Mouse (Mus musculus) midbrain, embryonic 15.5 days (tissue): ENCODE results near the gene Ikzf2. TPM values are rescaled to one million over a fixed set of nuclear protein-coding genes. Genes with fewer than 3 reads are reported as not detected.
A peak's percentile ranks its signal among the peaks of the same experiment; 100 is the strongest.

Experiments used
- ATAC-seq: fragments of 200-750 bp; cut with Nextera tagmentation; replicated peaks from 2 replicates; pipeline ENCODE4 v1.8.0; 2017; ENCODE audit warnings: moderate TSS enrichment
- H3K27ac ChIP-seq: fragments of 300-500 bp; sonication (generic); 2 replicates; pipeline ENCODE4 v1.5.1; 2015; ENCODE audit warnings: mild to moderate bottlenecking, inconsistent platforms
- H3K27me3 ChIP-seq: fragments of 300-500 bp; sonication (generic); replicated peaks from 2 replicates; pipeline ENCODE4 v1.6.1; 2015; ENCODE audit warnings: inconsistent platforms
- H3K36me3 ChIP-seq: fragments of 300-500 bp; sonication (generic); replicated peaks from 2 replicates; pipeline ENCODE4 v1.6.1; 2015; ENCODE audit warnings: inconsistent platforms
- H3K4me1 ChIP-seq: fragments of 300-500 bp; sonication (generic); 2 replicates; pipeline ENCODE4 v1.6.1; 2015; ENCODE audit warnings: inconsistent platforms
- H3K4me2 ChIP-seq: fragments of 300-500 bp; sonication (generic); 2 replicates; pipeline ENCODE4 v1.6.1; 2015; ENCODE audit warnings: inconsistent platforms, mild to moderate bottlenecking, moderate library complexity
- H3K4me3 ChIP-seq: fragments of 300-500 bp; sonication (generic); 2 replicates; pipeline ENCODE4 v1.5.1; 2015; ENCODE audit warnings: mild to moderate bottlenecking, inconsistent platforms
- H3K9ac ChIP-seq: fragments of 300-500 bp; sonication (generic); 2 replicates; pipeline ENCODE4 v1.6.1; 2015; ENCODE audit warnings: mild to moderate bottlenecking, inconsistent platforms
- H3K9me3 ChIP-seq: fragments of 300-500 bp; sonication (generic); 2 replicates; pipeline ENCODE4 v1.6.1; 2016; ENCODE audit warnings: inconsistent platforms
- WGBS: fragments of 180-500 bp; shearing (Covaris S2); methylation state at CpG from one replicate; pipeline ENCODE4 v1.1.7; 2015; ENCODE audit warnings: mixed read lengths; 5-methylcytosine and 5-hydroxymethylcytosine counted together
- polyA plus RNA-seq: library from polyadenylated mRNA; unstranded; fragments of >200 nt; fragmentation: Nextera tagmentation; extraction: Ambion mirVana; gene quantifications from 2 replicates; pipeline ENCODE4 v1.2.1, GENCODE M21; 2015

Ikzf2 gene
- polyA plus RNA-seq, 1 experiment from 2014 or later = 4.4 TPM

DNA sequence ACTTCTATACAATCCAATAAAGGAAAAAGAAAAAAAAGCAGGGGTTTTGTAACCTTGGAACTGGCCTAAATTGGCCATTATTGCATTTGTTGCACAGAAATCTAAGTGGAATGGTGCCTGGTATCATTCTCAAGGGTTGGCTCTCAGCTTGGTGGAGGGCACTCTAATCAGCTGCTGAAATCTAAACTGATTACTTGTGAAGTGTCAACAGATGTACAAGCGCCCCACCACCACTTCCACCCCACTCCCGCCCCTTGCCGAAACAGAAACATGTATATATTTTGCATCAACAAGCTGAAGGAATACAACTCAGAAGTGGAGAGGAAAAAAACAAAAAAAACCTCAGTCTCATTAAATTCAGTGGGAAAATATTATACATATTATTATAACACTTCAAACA lies 29.6 kb downstream of the Ikzf2 start:
- Histone ChIP-seq H3K9ac (no peak overlapping the region), H3K27me3 (no peaks in the 10 kb centered on the region), H3K4me1 (0 out of 2 replicates have a peak, but pooled peaks cover 4% of the 10 kb centered on the region), H3K4me2 (no peak overlapping the region), H3K9me3 (no peaks in the 10 kb centered on the region), H3K36me3 (no peaks in the 10 kb centered on the region), H3K27ac (no peak overlapping the region), H3K4me3 (no peak overlapping the region)
- no peak for ATAC-seq
- 84% methylated on average over 3 of the region's 3 CpGs for WGBS

DNA sequence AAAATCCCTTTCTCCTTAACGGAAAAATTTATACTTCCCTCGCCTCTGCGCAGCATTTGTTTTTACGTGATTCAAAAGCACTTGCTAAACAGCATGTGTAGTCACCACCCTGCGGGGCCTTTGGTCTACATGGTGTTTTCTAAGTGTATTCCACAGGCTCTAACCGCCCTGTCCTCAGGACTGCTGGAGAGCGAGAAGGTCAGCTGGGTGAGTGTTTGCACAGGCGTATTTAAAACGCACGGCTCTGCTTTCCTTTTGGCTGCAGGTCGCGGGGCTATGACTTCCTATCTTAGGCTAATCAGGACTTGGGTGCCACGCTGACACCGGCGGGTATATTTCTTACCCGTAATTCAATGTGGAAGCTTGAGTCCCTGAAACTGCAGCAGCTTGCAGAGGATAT lies 30.1 kb downstream of the Ikzf2 start:
- H3K9me3 ChIP-seq = no peaks in the 10 kb centered on the region
- H3K4me1 ChIP-seq = 0 out of 2 replicates have a peak, but pooled peaks cover 4% of the 10 kb centered on the region
- no peak overlapping the region for H3K4me3 ChIP-seq
- H3K36me3 ChIP-seq = no peaks in the 10 kb centered on the region
- H3K27ac ChIP-seq = no peak overlapping the region
- 44% methylated on average over 16 of the region's 16 CpGs for WGBS
- no peaks in the 10 kb centered on the region for H3K27me3 ChIP-seq
- peak overlapping the region; percentile 26 for H3K4me2 ChIP-seq
- ATAC-seq = 0 out of 2 replicates have a peak, but pooled peaks have one; percentile 45
- no peak overlapping the region for H3K9ac ChIP-seq

DNA sequence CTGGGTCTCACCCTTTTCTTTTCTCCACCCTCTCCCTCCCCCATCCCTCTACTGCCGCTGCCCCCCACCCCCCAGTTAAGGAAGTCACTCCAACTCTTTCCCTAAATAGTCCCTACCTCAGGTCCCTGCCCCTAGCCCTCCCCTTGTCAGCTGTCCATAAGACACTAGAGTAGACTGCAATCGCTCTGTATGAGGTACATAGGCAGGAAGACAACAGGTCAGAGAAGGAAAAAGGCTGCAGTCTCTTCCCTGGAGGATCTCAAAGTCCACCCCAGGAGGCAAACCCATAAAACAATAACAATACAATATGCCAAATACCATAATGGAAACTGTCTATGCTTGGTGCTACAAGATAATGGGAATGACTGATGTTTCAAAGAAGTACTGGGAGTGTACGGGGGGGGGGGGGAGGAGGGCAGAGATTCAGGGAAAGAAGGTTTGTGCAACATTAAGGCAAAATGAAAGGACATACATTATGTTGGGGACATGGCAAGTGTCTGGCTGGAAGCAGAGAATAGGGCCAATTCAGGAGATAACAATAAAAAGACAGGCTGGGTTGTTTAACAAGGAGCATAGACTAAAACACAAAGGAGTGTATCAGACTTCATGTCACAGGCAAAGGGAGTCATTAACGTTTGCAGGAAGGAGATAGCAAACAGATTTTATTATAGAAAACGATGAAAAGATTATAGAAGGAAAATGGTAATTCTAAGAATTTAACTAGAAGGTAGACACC lies 30.8 kb downstream of the Ikzf2 start:
- no peaks in the 10 kb centered on the region for H3K36me3 ChIP-seq
- no peak overlapping the region for H3K27ac ChIP-seq
- no peak overlapping the region for H3K9ac ChIP-seq
- no peaks in the 10 kb centered on the region for H3K9me3 ChIP-seq
- 0 out of 2 replicates have a peak, but pooled peaks cover 4% of the 10 kb centered on the region for H3K4me1 ChIP-seq
- ATAC-seq = no peak
- no peaks in the 10 kb centered on the region for H3K27me3 ChIP-seq
- H3K4me2 ChIP-seq = no peak overlapping the region
- H3K4me3 ChIP-seq = no peak overlapping the region
- 56% methylated on average over 5 of the region's 5 CpGs for WGBS

DNA sequence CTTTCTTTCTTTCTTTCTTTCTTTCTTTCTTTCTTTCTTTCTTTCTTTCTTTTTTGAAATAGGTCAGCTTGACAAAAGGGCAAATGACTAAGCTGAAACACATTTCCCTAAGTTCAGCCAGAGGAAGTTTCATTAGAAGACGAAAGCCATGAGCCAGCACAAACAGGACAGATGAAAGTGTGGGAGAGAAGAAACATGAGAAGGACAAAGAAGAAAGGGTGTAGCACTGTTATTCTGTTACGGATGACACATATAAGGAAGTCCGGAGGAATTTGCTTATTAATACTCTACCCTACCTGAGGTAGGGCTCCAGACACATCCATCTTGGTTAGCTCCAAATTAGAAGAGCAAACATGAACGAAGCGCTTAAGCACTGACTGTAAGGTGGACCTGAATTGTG lies 31.7 kb downstream of the Ikzf2 start:
- no peaks in the 10 kb centered on the region for H3K27me3 ChIP-seq
- 0 out of 2 replicates have a peak, but pooled peaks cover 4% of the 10 kb centered on the region for H3K4me1 ChIP-seq
- H3K4me3 ChIP-seq = no peak overlapping the region
- ATAC-seq = no peak
- no peak overlapping the region for H3K9ac ChIP-seq
- no peaks in the 10 kb centered on the region for H3K9me3 ChIP-seq
- no peak overlapping the region for H3K27ac ChIP-seq
- 91% methylated on average over 5 of the region's 5 CpGs for WGBS
- H3K36me3 ChIP-seq = no peaks in the 10 kb centered on the region
- H3K4me2 ChIP-seq = no peak overlapping the region

DNA sequence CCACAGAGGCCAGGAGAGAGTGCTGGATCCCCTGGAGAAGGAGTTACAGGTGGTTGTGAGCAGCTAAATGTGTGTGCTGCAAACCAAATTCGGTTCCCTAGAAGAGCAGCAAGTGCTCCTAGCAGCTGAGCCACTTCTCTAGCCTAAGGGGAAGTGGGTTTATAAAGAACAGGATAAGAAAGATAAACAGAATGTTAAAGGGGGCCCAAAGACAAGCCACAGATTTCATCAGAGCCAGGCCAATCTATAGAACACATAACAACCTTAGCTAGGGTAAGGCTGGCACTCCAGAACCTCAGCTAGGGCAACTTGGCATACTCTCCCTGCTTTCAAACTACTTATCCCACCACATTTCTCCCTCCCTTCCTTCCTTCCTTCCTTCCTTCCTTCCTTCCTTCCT lies 32.1 kb downstream of the Ikzf2 start:
- H3K9me3 ChIP-seq = no peaks in the 10 kb centered on the region
- no peaks in the 10 kb centered on the region for H3K27me3 ChIP-seq
- H3K4me2 ChIP-seq = no peak overlapping the region
- no peak overlapping the region for H3K27ac ChIP-seq
- H3K9ac ChIP-seq = no peak overlapping the region
- H3K4me1 ChIP-seq = 0 out of 2 replicates have a peak, but pooled peaks cover 4% of the 10 kb centered on the region
- no peak overlapping the region for H3K4me3 ChIP-seq
- no peak for ATAC-seq
- WGBS = 88% methylated on average over 1 of the region's 1 CpGs
- H3K36me3 ChIP-seq = no peaks in the 10 kb centered on the region

DNA sequence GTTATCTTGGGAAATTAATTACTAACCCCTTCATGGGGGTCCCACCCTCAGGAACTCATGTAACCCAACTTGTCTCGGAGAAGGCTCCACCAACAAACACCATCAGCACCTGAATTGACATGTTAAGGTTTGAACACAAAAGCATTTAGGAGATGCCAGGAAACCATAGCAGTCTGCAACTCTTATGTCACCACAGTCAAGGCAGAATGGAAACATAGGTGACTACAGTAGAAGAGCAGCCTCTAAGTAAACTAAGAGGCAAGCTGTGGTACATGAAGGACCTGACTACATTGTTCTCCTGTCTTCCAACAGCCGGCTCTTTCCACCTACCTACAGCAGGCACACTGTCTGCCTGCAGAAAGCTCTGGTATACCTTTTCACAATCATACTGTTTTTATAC lies 33.6 kb downstream of the Ikzf2 start:
- Histone ChIP-seq H3K4me2 (no peak overlapping the region), H3K36me3 (no peaks in the 10 kb centered on the region), H3K4me3 (no peak overlapping the region), H3K27me3 (no peaks in the 10 kb centered on the region), H3K9me3 (no peaks in the 10 kb centered on the region), H3K9ac (no peak overlapping the region), H3K27ac (no peak overlapping the region), H3K4me1 (0 out of 2 replicates have a peak, but pooled peaks cover 4% of the 10 kb centered on the region)
- no peak for ATAC-seq
- WGBS = 95% methylated on average over 2 of the region's 2 CpGs

DNA sequence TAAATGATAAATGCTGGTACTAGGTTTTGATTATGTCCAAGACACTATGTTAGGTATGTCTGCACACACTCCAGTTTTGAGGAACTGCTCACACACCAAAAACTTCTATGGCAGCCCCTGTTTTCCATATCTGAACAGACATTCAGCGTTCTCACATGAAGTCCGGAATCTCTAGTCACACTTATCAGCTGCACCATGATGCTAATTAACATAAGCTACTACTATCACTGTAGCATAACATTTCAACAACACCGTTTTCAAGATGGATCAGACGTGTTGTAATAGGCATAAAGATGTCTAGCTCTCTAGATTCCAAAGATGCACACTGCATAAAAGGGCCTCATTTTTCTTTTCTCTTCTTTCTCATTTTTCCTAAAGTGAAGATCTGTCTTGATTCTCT lies 43.9 kb downstream of the Ikzf2 start:
- H3K4me1 ChIP-seq = no peaks in the 10 kb centered on the region
- WGBS = 82% methylated on average over 4 of the region's 4 CpGs
- H3K9ac ChIP-seq = no peak overlapping the region
- H3K4me2 ChIP-seq = no peak overlapping the region
- H3K9me3 ChIP-seq = no peaks in the 10 kb centered on the region
- no peak overlapping the region for H3K4me3 ChIP-seq
- H3K27ac ChIP-seq = no peak overlapping the region
- no peaks in the 10 kb centered on the region for H3K36me3 ChIP-seq
- no peaks in the 10 kb centered on the region for H3K27me3 ChIP-seq
- ATAC-seq = no peak

DNA sequence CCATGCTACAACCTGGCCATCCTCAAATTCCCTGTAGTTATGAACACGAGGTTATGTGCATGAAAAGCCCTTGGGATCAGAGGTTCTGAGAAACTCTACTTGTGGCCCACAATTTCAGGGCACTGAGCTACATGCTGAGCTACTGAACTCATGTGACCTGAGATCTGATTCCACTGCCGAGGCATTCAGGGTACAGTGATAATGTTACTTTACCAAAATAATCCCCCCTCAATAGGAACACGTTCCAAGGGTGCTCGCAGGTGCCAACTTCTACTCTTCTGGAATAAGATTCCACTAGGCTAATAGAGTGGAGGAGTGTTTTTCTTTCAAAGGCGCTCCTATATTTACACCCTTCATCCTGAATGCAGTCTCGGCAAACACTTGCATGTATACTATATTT lies 45.1 kb downstream of the Ikzf2 start:
- Histone ChIP-seq H3K4me3 (no peak overlapping the region), H3K36me3 (no peaks in the 10 kb centered on the region), H3K9me3 (no peaks in the 10 kb centered on the region), H3K27me3 (no peaks in the 10 kb centered on the region), H3K4me2 (no peak overlapping the region), H3K4me1 (no peaks in the 10 kb centered on the region), H3K9ac (no peak overlapping the region), H3K27ac (no peak overlapping the region)
- ATAC-seq = no peak
- WGBS = 84% methylated on average over 6 of the region's 6 CpGs

DNA sequence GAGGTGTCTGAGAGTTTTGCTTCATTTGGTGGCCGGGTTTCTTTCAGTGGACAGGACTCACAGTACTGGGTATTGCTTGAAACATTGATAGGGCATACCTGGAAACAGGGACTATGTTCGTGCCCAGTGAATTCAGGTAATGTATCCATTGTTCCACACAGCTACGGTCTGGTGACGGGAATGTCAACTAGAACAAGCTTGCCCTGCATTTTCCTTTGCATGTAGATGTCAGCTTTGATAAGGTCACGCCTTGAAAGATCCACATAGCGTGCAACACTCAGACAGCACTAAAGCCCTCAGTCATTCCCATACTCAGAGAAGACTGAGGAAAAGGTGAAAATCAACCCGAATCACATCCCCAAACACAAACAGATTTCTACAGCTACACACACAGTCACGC lies 48.7 kb downstream of the Ikzf2 start:
- ATAC-seq = no peak
- no peak overlapping the region for H3K27ac ChIP-seq
- H3K9me3 ChIP-seq = no peaks in the 10 kb centered on the region
- H3K4me1 ChIP-seq = no peaks in the 10 kb centered on the region
- H3K4me3 ChIP-seq = no peak overlapping the region
- no peaks in the 10 kb centered on the region for H3K36me3 ChIP-seq
- H3K9ac ChIP-seq = no peak overlapping the region
- H3K4me2 ChIP-seq = no peak overlapping the region
- no peaks in the 10 kb centered on the region for H3K27me3 ChIP-seq
- 83% methylated on average over 8 of the region's 8 CpGs for WGBS

DNA sequence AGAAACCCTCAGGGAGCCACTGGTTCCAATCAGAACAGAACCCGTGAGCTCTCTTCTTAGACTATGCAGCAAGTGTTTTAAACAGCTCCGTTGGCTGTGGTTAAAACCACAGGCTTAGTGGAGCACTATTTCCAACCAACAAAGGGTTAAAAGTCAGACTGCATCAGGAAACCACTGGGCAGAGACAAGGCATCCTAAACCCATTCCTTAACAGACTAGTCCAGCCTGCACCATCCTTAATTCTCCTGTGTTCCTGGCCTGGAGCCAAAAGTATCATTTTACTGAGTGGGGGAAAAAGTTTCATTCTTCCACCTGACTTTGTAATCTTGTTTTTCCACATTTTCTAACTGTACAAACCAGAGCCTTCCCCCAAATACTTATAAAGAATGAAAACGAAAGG lies 49.1 kb downstream of the Ikzf2 start:
- H3K9ac ChIP-seq = no peak overlapping the region
- H3K27me3 ChIP-seq = no peaks in the 10 kb centered on the region
- H3K36me3 ChIP-seq = no peaks in the 10 kb centered on the region
- ATAC-seq = no peak
- 77% methylated on average over 3 of the region's 3 CpGs for WGBS
- H3K4me1 ChIP-seq = no peaks in the 10 kb centered on the region
- no peaks in the 10 kb centered on the region for H3K9me3 ChIP-seq
- no peak overlapping the region for H3K4me3 ChIP-seq
- H3K27ac ChIP-seq = no peak overlapping the region
- H3K4me2 ChIP-seq = no peak overlapping the region

DNA sequence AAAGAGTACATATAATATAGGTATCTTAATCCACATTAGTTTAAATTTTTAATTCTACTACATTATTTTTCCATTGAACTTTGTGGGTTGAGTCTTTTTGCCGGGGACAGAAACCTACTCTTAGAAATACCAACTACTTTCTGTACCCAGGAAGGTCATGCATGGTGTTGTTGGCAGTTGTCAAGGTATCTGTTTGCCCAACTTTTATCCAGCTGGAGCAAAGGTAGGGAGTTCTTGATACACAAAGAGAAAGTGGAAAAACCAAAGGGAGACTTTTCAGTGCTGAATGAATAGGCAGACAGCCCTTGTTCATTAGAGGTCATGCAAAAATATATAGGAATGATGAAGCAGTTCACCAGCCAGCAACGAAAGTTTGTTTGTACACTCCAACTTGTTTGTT lies 52.8 kb downstream of the Ikzf2 start:
- Histone ChIP-seq H3K9me3 (no peaks in the 10 kb centered on the region), H3K9ac (no peak overlapping the region), H3K36me3 (no peaks in the 10 kb centered on the region), H3K4me2 (no peak overlapping the region), H3K4me1 (no peaks in the 10 kb centered on the region), H3K27ac (no peak overlapping the region), H3K4me3 (no peak overlapping the region), H3K27me3 (no peaks in the 10 kb centered on the region)
- ATAC-seq = no peak
- 98% methylated on average over 2 of the region's 2 CpGs for WGBS

DNA sequence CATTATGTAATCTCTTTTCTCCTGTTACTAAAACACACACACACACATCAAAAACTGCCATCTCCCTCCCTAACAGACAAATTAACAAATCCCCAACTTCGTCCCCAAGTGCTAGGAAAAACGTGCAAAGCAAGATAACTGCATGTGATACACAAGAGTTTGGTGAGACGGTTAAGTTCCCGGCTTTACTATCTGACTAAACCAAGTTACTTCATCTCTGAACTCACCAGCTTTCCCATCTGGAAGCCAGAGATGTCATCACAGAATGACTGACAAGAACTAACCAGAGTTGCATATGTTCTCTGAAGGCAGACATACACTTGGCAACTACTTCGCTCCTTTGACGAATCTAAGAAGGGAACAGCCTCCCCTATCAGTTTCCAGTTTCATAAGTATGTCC lies 56.5 kb downstream of the Ikzf2 start:
- Histone ChIP-seq H3K4me1 (no peaks in the 10 kb centered on the region), H3K4me2 (no peak overlapping the region), H3K9ac (no peak overlapping the region), H3K27ac (no peak overlapping the region), H3K27me3 (no peaks in the 10 kb centered on the region), H3K4me3 (no peak overlapping the region), H3K36me3 (no peaks in the 10 kb centered on the region), H3K9me3 (no peaks in the 10 kb centered on the region)
- no peak for ATAC-seq
- WGBS = 88% methylated on average over 6 of the region's 6 CpGs

DNA sequence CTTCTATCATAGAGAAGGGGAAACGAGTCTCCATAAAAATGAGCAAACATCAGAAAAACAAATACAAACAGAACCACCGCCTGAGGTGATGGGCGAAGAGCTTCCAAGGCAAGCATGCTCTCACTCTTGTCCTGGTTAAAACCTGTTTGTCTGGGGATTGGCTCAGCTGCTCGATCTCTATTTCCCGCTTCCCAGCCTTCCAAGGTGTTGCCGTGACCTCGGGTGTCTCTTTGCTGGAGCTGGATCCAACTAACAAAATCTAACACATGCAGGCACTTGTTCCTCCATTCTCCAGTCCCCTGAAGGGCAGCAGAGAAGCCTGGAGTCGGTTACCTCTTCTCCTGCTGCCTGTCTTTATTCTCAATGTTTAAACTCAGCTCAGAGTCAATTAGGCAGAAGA lies 57.5 kb downstream of the Ikzf2 start:
- no peak overlapping the region for H3K27ac ChIP-seq
- no peak overlapping the region for H3K9ac ChIP-seq
- H3K27me3 ChIP-seq = no peaks in the 10 kb centered on the region
- ATAC-seq = no peak
- no peaks in the 10 kb centered on the region for H3K4me1 ChIP-seq
- 82% methylated on average over 8 of the region's 8 CpGs for WGBS
- no peak overlapping the region for H3K4me3 ChIP-seq
- no peak overlapping the region for H3K4me2 ChIP-seq
- no peaks in the 10 kb centered on the region for H3K9me3 ChIP-seq
- no peaks in the 10 kb centered on the region for H3K36me3 ChIP-seq
